Mouse (Mus musculus) lung, embryonic 16.5 days (tissue): Measurements from ENCODE around the gene Ccnt1. TPM values are rescaled to one million over a fixed set of nuclear protein-coding genes. Genes with fewer than 3 reads are reported as not detected.
A peak's percentile ranks its signal among the peaks of the same experiment; 100 is the strongest.

ENCODE experiments used
- ATAC-seq: fragments of 200-750 bp; cut with Nextera tagmentation; 2 replicates; pipeline ENCODE4 v1.8.0; 2017; ENCODE audit warnings: low read depth, mild to moderate bottlenecking, moderate library complexity
- H3K27ac ChIP-seq: fragments of 300-500 bp; sonication (generic); 2 replicates; pipeline ENCODE4 v1.5.1; 2014; ENCODE audit warnings: mild to moderate bottlenecking, control low read depth, low read length
- H3K27me3 ChIP-seq: fragments of 300-500 bp; sonication (generic); 2 replicates; pipeline ENCODE4 v1.6.1; 2014; ENCODE audit warnings: low read depth, low read length, mixed read lengths; ENCODE audit not compliant: control insufficient read depth, insufficient read depth
- H3K36me3 ChIP-seq: fragments of 300-500 bp; sonication (generic); 2 replicates; pipeline ENCODE4 v1.6.1; 2014; ENCODE audit warnings: low read length; ENCODE audit not compliant: control insufficient read depth, insufficient read depth
- H3K4me1 ChIP-seq: fragments of 300-500 bp; sonication (generic); replicated peaks from 2 replicates; pipeline ENCODE4 v1.6.1; 2014; ENCODE audit warnings: low read length, mixed read lengths; ENCODE audit not compliant: control insufficient read depth, insufficient read depth
- H3K4me2 ChIP-seq: fragments of 300-500 bp; sonication (generic); 2 replicates; pipeline ENCODE4 v1.6.1; 2014; ENCODE audit warnings: low read depth, low read length, control low read depth
- H3K4me3 ChIP-seq: fragments of 300-500 bp; sonication (generic); 2 replicates; pipeline ENCODE4 v1.5.1; 2014; ENCODE audit warnings: mild to moderate bottlenecking, low read length, control low read depth
- H3K9ac ChIP-seq: fragments of 300-500 bp; sonication (generic); 2 replicates; pipeline ENCODE4 v1.6.1; 2014; ENCODE audit warnings: low read length, control low read depth
- H3K9me3 ChIP-seq: fragments of 300-500 bp; sonication (generic); 2 replicates; pipeline ENCODE4 v1.6.1; 2016; ENCODE audit warnings: low read length; ENCODE audit not compliant: control insufficient read depth
- WGBS: fragments of 180-500 bp; shearing (Covaris S2); extraction: QIAGEN DNeasy Blood & Tissue Kit; methylation state at CpG from one replicate; pipeline ENCODE4 v1.1.7; 2014; 5-methylcytosine and 5-hydroxymethylcytosine counted together
- polyA plus RNA-seq: library from polyadenylated mRNA; unstranded; fragments of >200 nt; fragmentation: Nextera tagmentation; extraction: Ambion mirVana; gene quantifications from 2 replicates; pipeline ENCODE4 v1.2.1, GENCODE M21; 2015

Ccnt1 gene
- polyA plus RNA-seq, 1 experiment from 2014 or later, result 64.2 TPM

- 1% methylated on average over 47 of the region's 75 CpGs for WGBS
- H3K9me3 ChIP-seq, result no peaks in the 10 kb centered on the region
- no peaks in the 10 kb centered on the region for H3K27me3 ChIP-seq
- H3K9ac ChIP-seq, result peak within 1 kb of the TSS; percentile 92
- peak; percentile 89 for ATAC-seq
- 0 out of 2 replicates have a peak, but pooled peaks cover 7% of the 10 kb centered on the region for H3K36me3 ChIP-seq
- peak within 1 kb of the TSS; percentile 86 for H3K4me2 ChIP-seq
- H3K27ac ChIP-seq, result peak within 1 kb of the TSS; percentile 97
- peak within 1 kb of the TSS; percentile 90 for H3K4me3 ChIP-seq
- peaks cover 25% of the 10 kb centered on the region for H3K4me1 ChIP-seq
These were observed 38.8 kb upstream of the Ccnt1 start, which contains the start of gene Adcy6 for GRCm38 (mm10) chr15:98609331-98610130. TSS of gene Adcy6 (minus strand) at chr15:98610076.

GRCm38 (mm10) chr15:98608784-98609250 is 38.1 kb upstream of the Ccnt1 start:
- peaks cover 25% of the 10 kb centered on the region for H3K4me1 ChIP-seq
- peak overlapping the region; percentile 90 for H3K4me3 ChIP-seq
- peak overlapping the region; percentile 92 for H3K9ac ChIP-seq
- no peaks in the 10 kb centered on the region for H3K9me3 ChIP-seq
- 2% methylated on average over 13 of the region's 26 CpGs for WGBS
- H3K27me3 ChIP-seq, result no peaks in the 10 kb centered on the region
- peak overlapping the region; percentile 86 for H3K4me2 ChIP-seq
- peaks cover 13% of the 10 kb centered on the region for H3K36me3 ChIP-seq
- ATAC-seq, result peak; percentile 2; the same call in 1 of the 2 replicates
- H3K27ac ChIP-seq, result peak overlapping the region; percentile 97

GRCm38 (mm10) chr15:98608058-98608783 is 37.5 kb upstream of the Ccnt1 start:
- H3K9ac ChIP-seq, result peak overlapping the region; percentile 92
- ATAC-seq, result no peak; the same call in 1 of the 2 replicates
- peaks cover 19% of the 10 kb centered on the region for H3K36me3 ChIP-seq
- H3K9me3 ChIP-seq, result no peaks in the 10 kb centered on the region
- peaks cover 29% of the 10 kb centered on the region for H3K4me1 ChIP-seq
- H3K27ac ChIP-seq, result peak overlapping the region; percentile 97
- H3K4me3 ChIP-seq, result peak overlapping the region; percentile 90
- H3K4me2 ChIP-seq, result peak overlapping the region; percentile 86
- no peaks in the 10 kb centered on the region for H3K27me3 ChIP-seq
- WGBS, result 8% methylated on average over 9 of the region's 10 CpGs

DNA sequence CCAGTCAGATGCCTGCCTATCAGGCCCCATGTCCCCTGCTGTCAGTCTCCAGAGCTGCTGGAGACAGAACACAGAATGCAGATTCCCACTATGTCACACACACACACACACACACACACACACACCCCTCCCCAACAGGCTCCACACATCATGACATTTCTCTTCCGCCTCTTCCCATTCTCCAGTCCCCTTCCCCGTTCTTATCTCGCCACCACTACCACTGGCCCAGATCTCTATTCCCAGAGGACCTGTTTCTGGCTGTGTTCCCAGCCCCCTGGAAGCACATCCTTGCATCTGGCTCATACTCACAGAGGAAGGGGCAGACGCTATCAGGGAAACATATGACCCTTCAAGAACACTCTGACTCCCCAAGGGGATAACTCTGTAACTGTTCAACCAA is 36.8 kb upstream of the Ccnt1 start:
- Histone ChIP-seq H3K9ac (peak overlapping the region; percentile 92), H3K4me2 (peak overlapping the region; percentile 86), H3K27me3 (no peaks in the 10 kb centered on the region), H3K4me1 (peaks cover 35% of the 10 kb centered on the region), H3K4me3 (peak overlapping the region; percentile 90), H3K9me3 (no peaks in the 10 kb centered on the region), H3K27ac (peak overlapping the region; percentile 97), H3K36me3 (peaks cover 19% of the 10 kb centered on the region)
- ATAC-seq, result peak; percentile 41
- 5% methylated on average over 4 of the region's 4 CpGs for WGBS

DNA sequence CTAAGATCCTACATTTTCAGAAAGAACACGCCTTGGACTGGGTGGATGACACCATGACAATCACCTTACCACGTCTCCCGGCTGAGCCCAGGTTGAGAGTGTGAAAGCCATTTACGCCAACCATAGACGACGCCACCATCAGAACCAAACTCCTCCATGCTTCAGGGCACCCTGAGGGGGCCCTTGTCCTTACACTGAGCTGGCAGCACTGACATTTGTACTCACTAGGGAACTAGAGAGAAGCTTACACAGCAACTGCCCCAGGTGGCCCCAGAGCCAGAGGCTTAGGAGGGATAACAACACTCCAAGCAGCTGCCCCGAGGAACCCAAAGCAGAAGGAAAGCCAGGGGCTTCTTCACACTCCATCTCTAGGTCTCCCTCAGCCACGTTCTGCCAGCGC is 36.0 kb upstream of the Ccnt1 start:
- Histone ChIP-seq H3K36me3 (peaks cover 19% of the 10 kb centered on the region), H3K4me3 (peak overlapping the region; percentile 90), H3K4me2 (peak overlapping the region; percentile 86), H3K27me3 (no peaks in the 10 kb centered on the region), H3K4me1 (peaks cover 38% of the 10 kb centered on the region), H3K9ac (peak overlapping the region; percentile 44), H3K27ac (peak overlapping the region; percentile 62), H3K9me3 (no peaks in the 10 kb centered on the region)
- ATAC-seq, result no peak
- 64% methylated on average over 9 of the region's 9 CpGs for WGBS

DNA sequence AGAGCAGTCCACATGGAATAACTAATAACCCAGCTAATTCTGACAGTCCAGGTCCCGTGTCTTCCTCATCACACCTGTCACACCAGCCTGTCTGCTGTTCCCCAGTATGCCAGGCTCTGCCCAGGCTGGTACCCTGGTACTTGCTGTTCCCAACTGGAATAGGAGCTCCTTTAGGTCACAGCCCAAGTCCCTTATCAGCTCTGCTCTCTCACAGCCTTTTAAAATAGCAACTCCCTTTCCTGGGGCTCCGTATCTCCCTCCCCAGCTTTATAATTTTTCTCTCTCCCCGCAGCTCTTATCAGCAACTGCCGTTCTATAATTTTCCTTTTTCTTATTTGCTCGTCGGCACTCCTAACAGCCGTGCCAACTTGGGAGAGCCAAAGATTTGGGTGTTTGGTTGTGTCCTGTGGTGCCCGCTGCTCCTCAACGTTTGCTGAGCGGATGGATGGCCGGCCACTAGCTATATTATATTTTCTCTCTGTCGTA is 35.4 kb upstream of the Ccnt1 start:
- H3K9ac ChIP-seq, result 0 out of 2 replicates have a peak overlapping the region, but pooled peaks have one; percentile 32

GRCm38 (mm10) chr15:98604041-98604575 is 33.4 kb upstream of the Ccnt1 start:
- no peak for ATAC-seq
- no peak overlapping the region for H3K4me3 ChIP-seq
- WGBS, result 91% methylated on average over 24 of the region's 24 CpGs
- H3K4me2 ChIP-seq, result no peak overlapping the region
- H3K36me3 ChIP-seq, result peaks cover 23% of the 10 kb centered on the region
- no peaks in the 10 kb centered on the region for H3K9me3 ChIP-seq
- no peak overlapping the region for H3K27ac ChIP-seq
- H3K9ac ChIP-seq, result no peak overlapping the region
- H3K4me1 ChIP-seq, result peaks cover 38% of the 10 kb centered on the region
- no peaks in the 10 kb centered on the region for H3K27me3 ChIP-seq

More for the DNA sequence above, 35.4 kb upstream of the Ccnt1 start:
- H3K4me3 ChIP-seq, result no peak overlapping the region
- WGBS, result 65% methylated on average over 12 of the region's 12 CpGs
- peaks cover 38% of the 10 kb centered on the region for H3K4me1 ChIP-seq
- no peaks in the 10 kb centered on the region for H3K27me3 ChIP-seq
- peaks cover 23% of the 10 kb centered on the region for H3K36me3 ChIP-seq
- ATAC-seq, result no peak
- H3K9me3 ChIP-seq, result no peaks in the 10 kb centered on the region
- H3K4me2 ChIP-seq, result no peak overlapping the region; the same call in 1 of the 2 replicates
- H3K27ac ChIP-seq, result peak overlapping the region; percentile 14; the same call in 1 of the 2 replicates

DNA sequence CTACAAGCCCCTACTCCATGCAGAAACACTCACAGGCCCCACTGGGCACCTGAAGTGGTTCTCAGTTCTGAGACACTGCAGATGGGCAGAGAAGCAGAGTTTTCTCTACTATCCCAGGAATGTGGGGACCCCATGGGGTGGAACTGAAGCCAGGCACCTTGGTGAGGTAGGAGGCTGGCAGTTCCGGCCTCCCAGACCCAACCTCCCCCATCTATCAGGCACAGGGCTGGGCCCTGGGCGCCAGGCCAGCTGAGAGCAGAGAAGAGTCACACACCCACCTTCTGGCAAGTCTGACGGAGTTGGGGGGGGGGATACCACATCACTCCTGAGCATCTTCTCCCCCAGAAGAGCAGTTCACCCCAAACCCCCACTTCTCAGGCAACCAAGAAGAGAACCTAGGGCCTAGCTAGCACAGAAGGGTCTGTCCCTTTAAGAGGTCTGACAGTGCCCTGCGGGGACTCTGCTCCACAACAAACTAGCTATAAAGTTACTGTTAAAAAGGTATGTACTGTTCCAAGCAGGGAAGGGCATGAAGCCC is 32.3 kb upstream of the Ccnt1 start:
- 30% methylated on average over 4 of the region's 4 CpGs for WGBS
- Histone ChIP-seq H3K4me3 (peak overlapping the region; percentile 10; the same call in 1 of the 2 replicates), H3K36me3 (peaks cover 26% of the 10 kb centered on the region)

More for the DNA sequence above, 32.3 kb upstream of the Ccnt1 start:
- peak overlapping the region; percentile 50 for H3K27ac ChIP-seq
- H3K27me3 ChIP-seq, result no peaks in the 10 kb centered on the region
- peaks cover 34% of the 10 kb centered on the region for H3K4me1 ChIP-seq
- no peak for ATAC-seq
- no peaks in the 10 kb centered on the region for H3K9me3 ChIP-seq
- H3K4me2 ChIP-seq, result peak overlapping the region; percentile 28
- H3K9ac ChIP-seq, result peak overlapping the region; percentile 0
